Mouse (Mus musculus) layer of hippocampus, adult 9-10 months (tissue): Measurements from ENCODE around the gene Otof.
A peak's percentile ranks its signal among the peaks of the same experiment; 100 is the strongest.

Experiments used
- DNase-seq: peaks from one replicate; pipeline ENCODE4 v3.0.0; 2022; ENCODE audit warnings: low spot score

Otof gene

GRCm38 (mm10) chr5:30423572-30424244, 38.0 kb downstream of the Otof start:
- DNase-seq = no peak

- DNase-seq = no peak
Measured at GRCm38 (mm10) chr5:30423121-30423520, 38.6 kb downstream of the Otof start.

DNA sequence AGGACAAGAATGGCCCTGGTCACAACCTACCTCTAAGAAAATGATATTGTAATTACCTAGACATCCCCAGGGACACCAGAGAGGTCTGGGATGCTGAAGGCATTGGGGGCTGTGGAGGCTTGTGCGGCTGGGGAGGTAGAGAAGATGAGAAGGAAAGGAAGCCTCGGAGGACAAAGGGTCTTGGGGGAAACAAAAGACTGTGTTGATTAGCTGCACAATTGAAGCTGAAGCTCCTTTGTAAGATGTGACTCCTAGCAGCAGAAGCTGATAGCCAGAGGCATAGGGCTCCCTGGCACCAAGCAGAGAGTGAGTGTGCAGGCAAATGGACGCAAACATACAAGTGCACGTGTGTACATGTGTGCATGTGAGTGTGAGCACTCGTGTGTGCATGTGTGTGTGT, 45.1 kb downstream of the Otof start:
- no peak for DNase-seq

DNA sequence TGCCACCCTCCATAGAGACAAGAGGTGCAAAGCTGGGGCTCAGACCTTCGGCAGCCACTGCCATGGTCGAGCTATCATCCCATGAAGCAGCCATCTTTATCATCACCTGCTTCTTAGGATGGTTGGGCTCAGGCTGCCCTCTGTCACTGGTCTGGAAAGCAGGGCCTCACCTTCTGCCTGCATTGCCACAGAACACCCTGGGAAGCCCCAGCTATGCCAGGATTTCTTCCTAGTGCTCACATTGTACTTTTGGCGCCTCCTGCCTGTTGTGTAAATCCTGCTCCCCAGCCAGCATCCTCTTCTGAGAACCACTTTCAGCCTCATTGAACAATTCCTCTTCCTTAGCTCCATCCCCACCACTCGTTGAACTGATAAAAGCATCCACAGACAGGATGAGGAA, 45.9 kb downstream of the Otof start:
- DNase-seq = no peak

GRCm38 (mm10) chr5:30415381-30415780, 46.4 kb downstream of the Otof start:
- no peak for DNase-seq

DNA sequence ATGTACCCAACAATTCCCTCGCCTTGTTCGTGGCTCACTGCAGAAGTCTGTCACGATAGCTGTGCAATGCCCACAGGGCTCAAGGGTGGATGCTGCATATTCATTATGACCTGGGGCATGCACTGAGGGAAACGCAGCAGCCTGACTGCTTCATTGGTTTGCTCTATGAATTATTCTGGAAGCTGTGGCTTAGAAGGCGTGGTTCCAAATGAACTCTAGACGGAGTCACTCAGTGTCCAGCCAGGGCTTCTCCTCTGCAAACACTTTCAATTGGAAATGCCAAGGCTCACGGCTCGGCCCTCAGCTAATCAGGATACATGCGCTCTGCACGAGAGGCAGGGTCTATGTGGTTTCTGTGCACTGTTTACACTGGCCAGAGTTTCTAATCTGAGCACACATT, 50.2 kb downstream of the Otof start:
- DNase-seq = no peak

- DNase-seq = no peak
Measured at GRCm38 (mm10) chr5:30406876-30407275, 54.9 kb downstream of the Otof start.

DNA sequence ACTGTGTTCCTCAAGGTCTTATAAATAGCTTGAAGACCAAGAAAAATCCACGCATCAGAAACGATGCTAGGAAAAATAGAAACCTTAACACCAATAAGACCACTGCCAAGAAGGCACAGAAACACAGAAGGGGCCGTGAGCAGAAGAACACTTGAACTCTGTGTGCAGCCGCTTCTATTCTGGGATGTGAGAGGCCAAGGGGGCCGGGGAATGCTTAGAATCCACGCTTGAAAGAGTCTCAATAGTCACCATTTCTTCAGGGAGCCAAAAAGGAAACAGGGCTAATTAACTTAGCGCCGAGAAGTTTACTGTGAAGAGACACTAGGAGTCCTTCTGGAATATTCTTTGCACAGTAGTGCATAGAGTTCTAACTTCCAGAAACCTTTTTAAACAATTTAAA, 60.6 kb downstream of the Otof start:
- DNase-seq = no peak

DNA sequence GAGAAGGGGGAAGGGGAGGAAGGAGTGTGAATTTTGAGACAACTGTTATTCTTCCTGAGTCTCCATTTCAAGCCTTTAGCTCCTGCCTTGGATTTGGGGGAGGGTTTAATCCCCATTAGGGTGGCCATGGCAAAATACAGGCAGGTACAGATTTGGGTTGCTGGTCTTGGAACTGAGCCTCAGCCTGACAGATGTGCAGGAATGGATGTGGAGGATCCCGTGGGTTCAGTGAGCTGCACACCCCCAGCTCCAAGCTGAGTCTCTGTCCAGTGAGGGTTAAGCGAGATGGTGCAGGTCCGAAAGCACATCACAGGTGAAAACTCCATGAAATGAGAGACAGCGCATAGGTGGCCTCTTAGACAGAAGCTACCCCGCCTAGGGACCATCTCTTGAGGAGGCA, 61.2 kb downstream of the Otof start:
- no peak for DNase-seq

DNA sequence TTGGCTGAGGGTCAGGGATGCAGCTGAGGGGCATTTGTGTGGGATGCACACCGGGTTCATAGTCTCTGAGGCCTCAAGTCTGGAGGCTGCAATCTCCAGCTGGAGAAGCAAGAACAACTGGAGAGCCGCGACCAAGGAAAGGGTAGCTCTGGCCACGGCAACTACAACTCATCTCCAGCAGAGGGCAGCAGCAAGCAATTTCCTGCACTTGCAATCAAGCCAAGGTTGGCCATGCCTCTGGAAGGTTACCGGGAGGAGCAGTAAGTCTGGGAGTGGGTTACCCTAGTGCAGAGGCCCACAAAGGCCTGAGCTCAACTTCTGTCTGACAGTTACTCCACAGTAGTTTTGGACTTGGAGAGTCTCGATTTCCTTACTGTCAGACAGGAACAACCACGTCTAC, 70.3 kb downstream of the Otof start:
- DNase-seq = peak; percentile 32

DNA sequence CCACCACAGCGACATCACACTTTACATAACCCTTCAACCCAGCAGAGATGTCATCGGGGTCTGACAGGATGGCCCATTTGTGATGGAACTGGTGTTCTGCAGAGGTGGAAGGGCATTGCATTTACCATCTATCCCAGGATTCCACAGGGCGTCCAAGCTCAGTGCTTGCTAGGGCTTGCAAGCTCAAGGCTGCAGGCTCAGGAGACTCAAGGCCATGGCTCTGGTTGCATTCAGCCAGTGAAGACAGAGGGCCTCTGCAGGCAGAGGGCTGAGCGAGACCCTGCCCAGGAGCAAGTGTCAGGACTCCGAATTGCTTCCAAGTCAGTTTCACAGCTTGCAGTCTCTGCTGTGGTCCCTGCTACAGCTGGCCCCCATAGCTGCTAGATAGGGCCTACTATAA, 71.9 kb downstream of the Otof start:
- no peak for DNase-seq

DNA sequence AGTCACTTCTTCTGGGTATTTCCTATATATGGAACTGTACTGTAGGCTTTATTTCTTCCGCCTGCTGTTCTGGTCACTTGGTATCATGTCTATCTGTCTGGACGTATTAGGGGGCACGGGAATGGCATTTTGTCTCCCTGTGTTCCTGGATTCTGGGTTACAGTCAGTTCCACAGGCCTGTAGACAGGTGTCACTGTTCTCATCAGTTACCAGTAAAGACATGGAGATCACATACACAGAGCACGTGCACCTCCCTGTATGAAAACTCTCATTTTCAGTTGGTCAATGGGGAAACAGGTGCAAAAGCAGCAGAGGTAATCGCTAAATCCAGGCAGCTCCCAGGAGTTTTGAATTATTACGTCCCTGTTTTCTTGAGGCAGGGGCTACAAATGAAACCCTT, 74.0 kb downstream of the Otof start:
- no peak for DNase-seq

GRCm38 (mm10) chr5:30382876-30383275, 78.9 kb downstream of the Otof start:
- no peak for DNase-seq

- peak; percentile 24 for DNase-seq
Measured at GRCm38 (mm10) chr5:30369426-30369825, 92.3 kb downstream of the Otof start.

- DNase-seq = no peak
Measured at GRCm38 (mm10) chr5:30367405-30367804, 94.3 kb downstream of the Otof start.

- DNase-seq = no peak
Measured at GRCm38 (mm10) chr5:30358436-30359099, 103.2 kb downstream of the Otof start.

DNA sequence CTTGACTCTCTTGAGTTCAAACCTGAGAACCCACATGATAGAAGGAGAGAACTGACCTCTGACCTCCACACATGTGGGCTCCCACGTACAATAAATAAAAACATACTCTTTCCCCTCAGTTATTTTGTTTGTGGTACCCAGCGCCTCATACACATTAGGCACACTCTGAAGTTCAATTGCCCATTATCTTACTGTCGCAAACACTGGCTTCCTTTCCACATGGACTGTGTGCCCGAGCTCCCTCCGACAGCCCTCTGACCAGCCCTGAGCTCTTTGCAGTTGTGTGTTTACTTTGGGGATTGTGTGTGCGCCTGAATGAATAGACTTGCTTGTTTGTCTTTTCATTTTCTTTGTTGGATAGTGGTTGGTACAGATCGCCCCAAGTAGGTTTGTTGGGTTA, 105.1 kb downstream of the Otof start:
- DNase-seq = no peak

DNA sequence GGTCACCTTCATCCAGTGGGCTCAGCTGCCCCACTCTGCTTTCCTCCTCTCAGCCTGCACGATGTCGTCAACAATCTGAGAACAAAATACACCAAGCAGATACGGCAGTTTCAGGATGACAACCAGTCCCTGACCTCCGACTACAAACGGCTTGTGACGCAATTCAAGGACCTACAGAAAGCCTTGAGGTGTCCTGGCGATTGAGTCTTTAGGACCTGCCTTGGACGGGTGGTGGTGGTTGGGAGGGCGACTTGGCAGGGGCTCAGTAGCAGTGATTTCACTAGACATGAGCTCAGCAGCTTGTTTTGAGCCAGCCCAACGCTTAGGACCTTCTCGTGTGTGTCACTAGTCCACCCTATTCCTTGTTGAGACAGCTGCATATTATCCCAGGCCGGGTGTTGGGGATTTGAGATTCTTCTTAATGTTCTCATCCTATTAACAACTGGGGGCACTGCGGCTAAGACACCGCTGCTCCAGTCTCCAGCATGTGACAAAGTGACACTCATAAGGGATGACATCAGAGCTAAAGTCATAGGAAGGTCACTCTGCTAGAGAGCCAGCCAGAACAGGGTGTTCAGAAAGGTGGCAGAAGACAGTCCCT, 106.1 kb downstream of the Otof start:
- no peak for DNase-seq

DNA sequence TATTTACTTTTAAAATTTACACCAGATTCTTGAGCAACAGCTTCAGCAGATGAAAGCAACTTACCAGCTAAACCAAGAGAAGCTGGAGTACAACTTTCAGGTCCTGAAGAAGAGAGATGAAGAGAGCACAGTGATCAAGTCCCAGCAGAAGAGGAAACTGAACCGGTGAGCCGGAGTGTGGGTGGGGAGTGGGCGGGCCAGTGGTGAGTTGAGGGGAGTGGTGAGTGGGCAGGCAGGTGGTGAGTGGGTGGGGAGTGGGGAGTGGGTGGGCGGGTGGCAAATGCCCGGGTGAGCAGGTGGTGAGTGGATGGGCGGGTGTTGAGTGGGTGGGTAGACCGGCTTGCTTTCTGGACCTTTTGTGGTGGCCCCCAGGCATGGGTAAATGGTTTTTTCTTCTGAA, 106.6 kb downstream of the Otof start:
- DNase-seq = no peak

DNA sequence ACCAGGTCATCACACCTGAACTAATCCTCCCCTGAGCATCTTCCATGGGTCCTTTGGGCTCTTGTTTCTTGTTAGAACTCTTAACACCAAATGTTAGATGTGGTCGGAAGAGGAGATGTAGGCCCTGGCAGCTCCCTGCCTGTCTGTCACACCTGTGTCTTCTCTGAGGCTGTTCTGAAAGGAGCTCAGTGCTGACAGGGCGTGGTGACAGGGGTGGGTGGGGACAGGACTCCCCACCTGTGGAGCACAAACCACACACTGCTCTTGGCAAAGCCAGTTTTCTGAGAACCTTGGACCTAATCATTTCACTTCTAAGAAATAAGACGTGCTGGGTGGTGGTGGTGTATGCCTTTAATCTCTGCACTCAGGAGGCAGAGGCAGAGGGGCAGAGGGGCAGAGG, 108.1 kb downstream of the Otof start:
- no peak for DNase-seq

DNA sequence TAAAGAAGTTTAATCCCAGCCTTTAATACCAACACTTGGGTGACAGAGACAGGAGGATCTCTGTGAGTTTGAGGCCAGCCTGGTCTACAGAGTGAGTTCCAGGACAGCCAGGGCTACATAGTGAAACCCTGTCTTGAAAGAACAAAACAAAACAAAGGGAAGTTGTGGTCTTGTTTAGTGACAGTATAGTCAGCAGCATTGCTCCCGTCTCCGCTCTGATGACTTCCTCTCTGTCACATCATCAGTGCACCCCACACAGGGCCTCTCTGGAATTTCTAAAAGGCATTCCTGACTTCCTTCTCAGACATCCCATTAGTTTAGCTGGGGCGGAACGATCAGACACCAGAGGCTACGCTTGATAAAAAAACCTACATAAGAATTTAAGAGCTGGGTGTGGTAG, 117.8 kb downstream of the Otof start:
- no peak for DNase-seq

GRCm38 (mm10) chr5:30343107-30343506, 118.6 kb downstream of the Otof start:
- peak; percentile 21 for DNase-seq

DNA sequence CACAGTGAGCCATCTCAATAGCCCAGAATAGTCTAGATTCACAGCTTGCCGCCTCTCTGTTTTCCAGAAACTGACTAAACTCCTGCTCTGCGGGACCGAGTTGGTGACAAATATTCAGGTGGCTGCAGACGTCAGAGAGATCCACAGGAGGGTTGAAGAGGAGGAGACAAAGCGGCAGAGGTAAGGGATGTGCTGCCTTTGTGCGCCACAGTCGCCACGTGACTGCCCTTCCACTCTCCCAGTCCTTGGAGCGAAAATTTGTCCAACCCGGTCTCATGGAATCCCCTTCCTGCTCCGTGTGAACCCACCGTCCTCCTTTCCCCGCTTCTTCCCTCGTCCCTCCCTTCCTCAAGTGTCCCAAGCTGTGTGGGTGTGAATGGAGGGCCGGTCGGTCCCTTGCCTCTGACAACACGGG, 119.1 kb downstream of the Otof start:
- DNase-seq = no peak
